Mouse (Mus musculus): Measurements from ENCODE around the gene Vgll3.

The Vgll3 gene

GRCm38 (mm10) chr16:65814918-65815881 is at the start of gene Vgll3:
TSS of gene Vgll3 (plus strand) at chr16:65815257.
- in situ Hi-C loops (cut with MboI; ENCODE audit: low sequenced_read_pairs) = no loop called here

GRCm38 (mm10) chr16:65765976-65766375 is 49.1 kb upstream of the Vgll3 start:
- in situ Hi-C loops (cut with MboI; ENCODE audit: low sequenced_read_pairs) = no loop called here

- in situ Hi-C loops (cut with MboI; ENCODE audit: low sequenced_read_pairs) = no loop called here
These were observed 29.1 kb upstream of the Vgll3 start for GRCm38 (mm10) chr16:65785959-65786358.

GRCm38 (mm10) chr16:65816059-65816458 is 1.0 kb downstream of the Vgll3 start:
- in situ Hi-C loops (cut with MboI; ENCODE audit: low sequenced_read_pairs) = no loop called here

GRCm38 (mm10) chr16:65818779-65819178 is 3.7 kb downstream of the Vgll3 start:
- in situ Hi-C loops (cut with MboI; ENCODE audit: low sequenced_read_pairs) = no loop called here

- in situ Hi-C loops (cut with MboI; ENCODE audit: low sequenced_read_pairs) = no loop called here
These were observed 5.7 kb downstream of the Vgll3 start for GRCm38 (mm10) chr16:65820803-65821202.

- in situ Hi-C loops (cut with MboI; ENCODE audit: low sequenced_read_pairs) = no loop called here
These were observed 8.7 kb downstream of the Vgll3 start for GRCm38 (mm10) chr16:65823721-65824120.

- in situ Hi-C loops (cut with MboI; ENCODE audit: low sequenced_read_pairs) = no loop called here
These were observed 13.1 kb downstream of the Vgll3 start for GRCm38 (mm10) chr16:65828141-65828565.

GRCm38 (mm10) chr16:65829096-65829495 is 14.0 kb downstream of the Vgll3 start:
- in situ Hi-C loops (cut with MboI; ENCODE audit: low sequenced_read_pairs) = no loop called here

- in situ Hi-C loops (cut with MboI; ENCODE audit: low sequenced_read_pairs) = no loop called here
These were observed 19.7 kb downstream of the Vgll3 start for GRCm38 (mm10) chr16:65834721-65835120.

GRCm38 (mm10) chr16:65850126-65850525 is 35.1 kb downstream of the Vgll3 start:
- in situ Hi-C loops (cut with MboI; ENCODE audit: low sequenced_read_pairs) = no loop called here

- in situ Hi-C loops (cut with MboI; ENCODE audit: low sequenced_read_pairs) = no loop called here
These were observed 49.4 kb downstream of the Vgll3 start for GRCm38 (mm10) chr16:65864471-65864870.

- in situ Hi-C loops (cut with MboI; ENCODE audit: low sequenced_read_pairs) = no loop called here
These were observed 52.9 kb downstream of the Vgll3 start for GRCm38 (mm10) chr16:65867927-65868326.

GRCm38 (mm10) chr16:65868933-65869332 is 53.9 kb downstream of the Vgll3 start:
- in situ Hi-C loops (cut with MboI; ENCODE audit: low sequenced_read_pairs) = no loop called here

- in situ Hi-C loops (cut with MboI; ENCODE audit: low sequenced_read_pairs) = no loop called here
These were observed 73.9 kb downstream of the Vgll3 start for GRCm38 (mm10) chr16:65888940-65889339.
